Mouse (Mus musculus): ENCODE results near the gene Cyct. TPM values are rescaled to one million over a fixed set of nuclear protein-coding genes. Genes with fewer than 3 reads are reported as not detected.
A peak's percentile ranks its signal among the peaks of the same experiment; 100 is the strongest.

The Cyct gene
- polyA plus RNA-seq, 1 experiment from 2014 or later: not detected

DNA sequence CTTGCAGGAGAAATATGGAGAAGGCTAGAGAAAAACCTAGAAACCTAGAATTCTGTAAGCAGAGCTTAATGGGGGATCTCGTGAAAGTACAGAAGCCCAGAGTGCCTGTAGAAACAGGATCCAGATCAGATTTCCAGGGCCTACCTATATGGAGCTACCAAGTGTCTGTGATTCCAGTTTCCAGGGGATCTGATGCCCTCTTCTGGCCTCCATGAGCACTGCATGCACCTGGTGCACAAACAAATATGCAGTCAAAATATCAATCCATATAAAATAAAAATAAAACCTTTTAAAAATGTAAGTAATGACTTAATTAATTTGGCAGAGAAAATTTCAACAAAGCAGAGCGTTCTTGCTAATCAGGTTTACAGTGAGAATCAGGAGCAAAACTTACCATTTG is 1.9 kb upstream of the Cyct start:
- H3K4me1 ChIP-seq (ENCODE audit: control insufficient read depth, insufficient read depth, low read length): no peaks in the 10 kb centered on the region
- ATAC-seq (ENCODE audit: insufficient number of reproducible peaks, insufficient read depth, low FRiP score, low read depth): no peak
- H3K4me2 ChIP-seq (replicated peaks; ENCODE audit: low read depth, low read length): no peak overlapping the region
- no peaks in the 10 kb centered on the region for H3K27me3 ChIP-seq (ENCODE audit: control insufficient read depth, insufficient read depth, low read length)
- no peaks in the 10 kb centered on the region for H3K9me3 ChIP-seq (ENCODE audit: control insufficient read depth, low read depth, low read length)
- H3K9ac ChIP-seq (replicated peaks; ENCODE audit: low read depth, low read length): no peak overlapping the region
- no peaks in the 10 kb centered on the region for H3K36me3 ChIP-seq (ENCODE audit: control insufficient read depth, insufficient read depth, low read length)
- 45% methylated on average over 2 of the region's 2 CpGs for WGBS
- H3K4me3 ChIP-seq (ENCODE audit: low read depth, low read length): no peak overlapping the region
- no peak overlapping the region for H3K27ac ChIP-seq (ENCODE audit: low read length)

DNA sequence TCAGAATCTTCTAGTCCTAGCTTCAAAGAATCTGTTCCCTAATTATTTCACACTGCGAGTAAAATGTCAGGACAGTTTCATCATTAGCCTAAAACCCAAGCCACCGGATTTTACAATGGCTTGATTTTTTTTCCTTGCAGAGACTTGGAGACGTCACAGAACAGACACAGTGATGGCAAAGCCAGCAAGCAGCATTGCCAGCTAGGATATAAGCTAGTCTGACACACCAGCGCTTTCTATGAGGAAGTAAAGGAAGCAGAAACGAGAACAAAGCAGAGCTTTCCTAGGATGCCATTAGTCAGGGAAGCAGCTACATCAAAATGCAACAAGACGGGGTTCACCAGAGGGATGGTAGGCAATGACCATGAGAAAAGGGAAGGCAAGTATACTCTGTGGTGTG is 12.4 kb downstream of the Cyct start:
- Histone ChIP-seq H3K9ac (replicated peaks; ENCODE audit: low read depth, low read length) (no peak overlapping the region), H3K36me3 (ENCODE audit: control insufficient read depth, insufficient read depth, low read length) (no peaks in the 10 kb centered on the region), H3K4me1 (ENCODE audit: control insufficient read depth, insufficient read depth, low read length) (no peaks in the 10 kb centered on the region), H3K4me3 (ENCODE audit: low read depth, low read length) (no peak overlapping the region), H3K4me2 (replicated peaks; ENCODE audit: low read depth, low read length) (no peak overlapping the region), H3K27ac (ENCODE audit: low read length) (no peak overlapping the region), H3K27me3 (ENCODE audit: control insufficient read depth, insufficient read depth, low read length) (no peaks in the 10 kb centered on the region), H3K9me3 (ENCODE audit: control insufficient read depth, low read depth, low read length) (no peaks in the 10 kb centered on the region)
- 72% methylated on average over 6 of the region's 6 CpGs for WGBS
- no peak for ATAC-seq (ENCODE audit: insufficient number of reproducible peaks, insufficient read depth, low FRiP score, low read depth)

DNA sequence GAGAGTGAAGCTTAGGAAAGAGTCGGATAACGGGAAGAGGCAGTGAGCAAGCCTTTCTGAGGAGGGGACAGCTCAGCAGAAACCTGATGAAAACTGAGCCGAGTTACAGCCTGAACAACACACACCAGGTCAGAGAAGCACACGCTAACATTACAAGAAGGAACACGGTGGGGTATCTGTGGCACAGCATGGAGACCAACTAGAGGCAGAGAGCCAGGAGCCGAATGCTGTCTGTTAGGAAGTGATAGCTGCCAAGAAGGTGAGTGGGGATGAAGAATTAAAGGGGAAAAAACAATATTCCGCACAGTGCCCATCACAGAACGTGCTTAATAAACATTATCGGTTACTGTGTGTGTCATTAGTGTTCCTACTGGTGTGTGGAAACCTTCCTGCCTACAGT is 18.1 kb downstream of the Cyct start:
- no peak overlapping the region for H3K9ac ChIP-seq (replicated peaks; ENCODE audit: low read depth, low read length)
- 0 out of 2 replicates have a peak, but pooled peaks cover 3% of the 10 kb centered on the region for H3K4me1 ChIP-seq (ENCODE audit: control insufficient read depth, insufficient read depth, low read length)
- H3K4me3 ChIP-seq (ENCODE audit: low read depth, low read length): no peak overlapping the region
- no peaks in the 10 kb centered on the region for H3K27me3 ChIP-seq (ENCODE audit: control insufficient read depth, insufficient read depth, low read length)
- H3K27ac ChIP-seq (ENCODE audit: low read length): no peak overlapping the region
- ATAC-seq (ENCODE audit: insufficient number of reproducible peaks, insufficient read depth, low FRiP score, low read depth): no peak
- H3K36me3 ChIP-seq (ENCODE audit: control insufficient read depth, insufficient read depth, low read length): no peaks in the 10 kb centered on the region
- WGBS: 86% methylated on average over 9 of the region's 9 CpGs
- H3K9me3 ChIP-seq (ENCODE audit: control insufficient read depth, low read depth, low read length): no peaks in the 10 kb centered on the region
- H3K4me2 ChIP-seq (replicated peaks; ENCODE audit: low read depth, low read length): no peak overlapping the region

DNA sequence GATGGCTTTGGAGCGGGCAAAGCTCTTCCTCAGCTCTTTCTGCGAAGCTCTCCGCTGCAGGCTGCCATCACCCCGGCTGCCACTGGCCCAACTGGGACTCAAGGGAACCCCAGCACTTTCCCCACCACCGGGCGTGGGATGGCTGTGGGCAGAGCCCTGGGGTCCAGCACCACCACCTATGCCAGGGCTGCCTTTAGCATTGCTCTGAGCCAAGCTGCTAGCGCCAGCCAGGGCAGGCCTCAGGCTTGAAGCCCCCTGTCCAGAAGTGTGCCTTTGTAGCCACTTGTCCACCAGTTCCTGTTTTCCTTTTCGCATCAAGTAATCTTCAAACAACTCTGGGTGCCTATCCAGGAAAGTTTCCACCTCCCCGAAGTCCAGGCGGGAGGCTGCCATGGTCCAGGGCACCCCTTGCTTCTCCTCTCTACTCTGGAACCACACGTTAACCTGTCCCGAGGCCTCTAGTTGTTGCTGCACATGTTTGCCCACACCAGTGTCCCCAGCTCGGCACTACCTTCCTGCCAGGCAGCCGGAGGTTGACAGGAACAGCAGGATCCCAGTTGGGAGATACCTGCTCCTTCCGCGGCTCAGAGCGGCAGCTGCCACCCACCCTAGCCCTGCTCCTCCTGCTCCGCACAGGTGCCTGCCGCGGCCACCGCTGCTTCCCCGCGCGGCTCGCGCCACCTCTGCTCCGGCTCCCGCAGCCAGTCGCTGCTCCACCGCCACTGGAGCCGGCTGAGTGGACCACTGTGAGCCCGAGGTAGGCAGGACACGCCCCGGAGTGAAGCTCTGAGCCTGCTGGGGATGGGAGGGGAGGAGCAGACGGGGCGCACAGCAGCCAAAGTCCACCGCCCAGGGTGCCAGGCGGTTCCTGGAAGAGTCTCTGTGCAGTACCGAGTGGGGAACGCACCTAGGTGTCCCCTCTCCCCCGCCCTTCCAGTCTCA is 21.8 kb downstream of the Cyct start, which contains the start of gene Pde11a:
Gene Pde11a (minus strand): TSS at position 560 of the 942 bp plus-strand sequence.
- no peak within 1 kb of the TSS; the same call in 1 of the 2 replicates for H3K9ac ChIP-seq (replicated peaks; ENCODE audit: low read depth, low read length)
- peak; percentile 79 for ATAC-seq (ENCODE audit: insufficient number of reproducible peaks, insufficient read depth, low FRiP score, low read depth)
- no peaks in the 10 kb centered on the region for H3K27me3 ChIP-seq (ENCODE audit: control insufficient read depth, insufficient read depth, low read length)
- H3K4me2 ChIP-seq (replicated peaks; ENCODE audit: low read depth, low read length): peak within 1 kb of the TSS; percentile 89
- H3K4me3 ChIP-seq (ENCODE audit: low read depth, low read length): peak within 1 kb of the TSS; percentile 42
- no peaks in the 10 kb centered on the region for H3K36me3 ChIP-seq (ENCODE audit: control insufficient read depth, insufficient read depth, low read length)
- WGBS: 17% methylated on average over 41 of the region's 41 CpGs
- H3K4me1 ChIP-seq (ENCODE audit: control insufficient read depth, insufficient read depth, low read length): 0 out of 2 replicates have a peak, but pooled peaks cover 3% of the 10 kb centered on the region
- H3K27ac ChIP-seq (ENCODE audit: low read length): no peak within 1 kb of the TSS
- H3K9me3 ChIP-seq (ENCODE audit: control insufficient read depth, low read depth, low read length): no peaks in the 10 kb centered on the region

DNA sequence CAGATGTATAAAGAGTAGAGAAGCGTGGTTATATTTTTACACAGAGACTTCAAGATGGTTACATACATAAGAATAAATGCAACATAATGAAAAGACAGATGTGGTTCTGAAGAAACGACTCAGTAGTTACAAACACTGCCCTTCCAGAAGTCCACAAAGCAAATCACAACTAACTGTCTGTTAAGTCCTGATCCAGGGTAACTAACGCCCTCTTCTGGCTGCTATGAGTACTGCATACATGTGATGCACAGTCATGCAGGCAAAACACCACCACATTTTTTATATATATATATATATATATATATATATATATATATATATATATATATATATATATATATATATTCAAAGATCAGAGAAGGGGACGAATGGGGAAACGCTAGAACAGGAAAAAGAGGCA is 25.7 kb downstream of the Cyct start:
- 83% methylated on average over 5 of the region's 5 CpGs for WGBS
- H3K9me3 ChIP-seq (ENCODE audit: control insufficient read depth, low read depth, low read length): no peaks in the 10 kb centered on the region
- ATAC-seq (ENCODE audit: insufficient number of reproducible peaks, insufficient read depth, low FRiP score, low read depth): no peak
- no peak overlapping the region for H3K9ac ChIP-seq (replicated peaks; ENCODE audit: low read depth, low read length)
- H3K4me1 ChIP-seq (ENCODE audit: control insufficient read depth, insufficient read depth, low read length): 0 out of 2 replicates have a peak, but pooled peaks cover 3% of the 10 kb centered on the region
- no peak overlapping the region for H3K4me2 ChIP-seq (replicated peaks; ENCODE audit: low read depth, low read length)
- no peaks in the 10 kb centered on the region for H3K27me3 ChIP-seq (ENCODE audit: control insufficient read depth, insufficient read depth, low read length)
- no peak overlapping the region for H3K27ac ChIP-seq (ENCODE audit: low read length)
- no peak overlapping the region for H3K4me3 ChIP-seq (ENCODE audit: low read depth, low read length)
- no peaks in the 10 kb centered on the region for H3K36me3 ChIP-seq (ENCODE audit: control insufficient read depth, insufficient read depth, low read length)

DNA sequence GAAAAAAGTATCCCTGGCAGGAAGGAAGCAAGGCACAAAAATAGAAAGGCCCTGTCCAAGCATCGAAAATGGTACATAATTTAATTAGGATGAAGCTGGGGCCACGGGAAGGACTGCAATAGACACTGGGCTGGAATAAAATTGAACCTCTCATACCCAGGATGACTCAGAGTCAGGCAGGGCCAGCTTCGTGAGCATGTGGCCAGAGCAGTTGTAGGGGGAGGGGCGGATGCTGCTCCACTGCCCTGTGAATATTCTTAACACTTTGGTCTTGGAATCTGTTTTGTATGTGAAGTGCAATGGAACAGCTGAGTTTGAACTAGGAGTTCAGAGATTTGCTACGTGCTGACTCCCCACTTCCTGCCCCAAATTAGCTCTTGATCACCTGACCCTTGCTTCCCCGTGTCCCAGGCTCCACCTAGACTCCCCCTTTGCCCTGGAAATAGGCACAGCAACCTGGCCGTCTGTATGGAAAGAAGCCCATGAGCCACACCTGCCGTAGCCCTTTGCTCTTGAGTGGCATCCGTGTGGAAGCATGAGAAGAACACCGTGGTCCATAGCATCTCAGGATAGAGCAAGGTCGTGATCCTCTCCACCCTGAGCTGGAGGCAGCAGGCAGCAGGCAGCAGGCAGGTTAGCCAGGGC is 28.0 kb downstream of the Cyct start:
- H3K27ac ChIP-seq (ENCODE audit: low read length): no peak overlapping the region
- no peaks in the 10 kb centered on the region for H3K27me3 ChIP-seq (ENCODE audit: control insufficient read depth, insufficient read depth, low read length)
- H3K9ac ChIP-seq (replicated peaks; ENCODE audit: low read depth, low read length): no peak overlapping the region
- no peak overlapping the region for H3K4me3 ChIP-seq (ENCODE audit: low read depth, low read length)
- H3K9me3 ChIP-seq (ENCODE audit: control insufficient read depth, low read depth, low read length): no peaks in the 10 kb centered on the region
- H3K4me2 ChIP-seq (replicated peaks; ENCODE audit: low read depth, low read length): no peak overlapping the region
- whole genome bisulfite sequencing: 65% methylated on average over 11 of the region's 11 CpGs
- no peaks in the 10 kb centered on the region for H3K4me1 ChIP-seq (ENCODE audit: control insufficient read depth, insufficient read depth, low read length)
- H3K36me3 ChIP-seq (ENCODE audit: control insufficient read depth, insufficient read depth, low read length): no peaks in the 10 kb centered on the region
- no peak for ATAC-seq (ENCODE audit: insufficient number of reproducible peaks, insufficient read depth, low FRiP score, low read depth)

DNA sequence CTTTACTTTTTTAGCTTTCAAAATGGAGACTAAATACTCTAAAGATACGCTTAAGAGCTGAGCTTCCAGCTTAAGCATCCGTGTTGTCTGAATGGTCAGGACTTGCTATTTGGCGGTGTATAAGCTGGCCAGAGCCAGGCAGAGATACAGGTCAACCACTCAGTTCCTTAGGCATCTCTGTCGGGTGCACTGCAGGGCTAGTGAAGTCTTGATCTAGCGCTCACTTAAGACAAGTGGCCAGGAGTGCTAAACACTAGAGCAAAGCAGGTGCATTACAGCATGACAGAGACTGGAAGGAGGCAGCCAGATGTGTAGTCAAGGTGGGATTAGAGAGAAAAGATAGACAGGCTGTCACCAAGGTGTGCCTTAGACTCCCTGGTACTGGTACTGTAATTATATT is 30.2 kb downstream of the Cyct start:
- no peaks in the 10 kb centered on the region for H3K27me3 ChIP-seq (ENCODE audit: control insufficient read depth, insufficient read depth, low read length)
- no peak for ATAC-seq (ENCODE audit: insufficient number of reproducible peaks, insufficient read depth, low FRiP score, low read depth)
- no peaks in the 10 kb centered on the region for H3K4me1 ChIP-seq (ENCODE audit: control insufficient read depth, insufficient read depth, low read length)
- no peak overlapping the region for H3K4me2 ChIP-seq (replicated peaks; ENCODE audit: low read depth, low read length)
- WGBS: 83% methylated on average over 5 of the region's 5 CpGs
- H3K36me3 ChIP-seq (ENCODE audit: control insufficient read depth, insufficient read depth, low read length): no peaks in the 10 kb centered on the region
- no peak overlapping the region for H3K27ac ChIP-seq (ENCODE audit: low read length)
- no peak overlapping the region for H3K4me3 ChIP-seq (ENCODE audit: low read depth, low read length)
- H3K9ac ChIP-seq (replicated peaks; ENCODE audit: low read depth, low read length): no peak overlapping the region
- H3K9me3 ChIP-seq (ENCODE audit: control insufficient read depth, low read depth, low read length): no peaks in the 10 kb centered on the region

DNA sequence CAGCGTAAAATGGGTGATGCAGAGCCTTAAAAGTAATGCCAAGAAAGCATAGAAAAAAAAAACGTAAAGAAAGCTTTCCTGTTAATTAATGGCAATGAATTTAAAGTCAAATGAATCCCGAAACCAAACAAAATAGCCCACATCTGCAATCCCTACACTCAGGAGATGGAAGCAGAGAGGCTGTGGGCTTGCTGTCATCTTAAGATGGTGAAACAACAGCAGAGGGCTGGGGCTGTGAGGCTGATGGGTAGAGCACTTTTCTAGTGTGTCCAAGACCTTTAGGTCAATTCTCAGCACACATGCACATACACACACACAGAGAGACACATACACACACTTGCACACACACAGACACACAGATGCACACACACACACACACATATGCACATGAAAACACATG is 34.1 kb downstream of the Cyct start:
- ATAC-seq (ENCODE audit: insufficient number of reproducible peaks, insufficient read depth, low FRiP score, low read depth): no peak
- 83% methylated on average over 3 of the region's 3 CpGs for WGBS
- no peak overlapping the region for H3K9ac ChIP-seq (replicated peaks; ENCODE audit: low read depth, low read length)
- no peaks in the 10 kb centered on the region for H3K27me3 ChIP-seq (ENCODE audit: control insufficient read depth, insufficient read depth, low read length)
- H3K9me3 ChIP-seq (ENCODE audit: control insufficient read depth, low read depth, low read length): no peaks in the 10 kb centered on the region
- no peak overlapping the region for H3K4me2 ChIP-seq (replicated peaks; ENCODE audit: low read depth, low read length)
- H3K27ac ChIP-seq (ENCODE audit: low read length): no peak overlapping the region
- no peaks in the 10 kb centered on the region for H3K36me3 ChIP-seq (ENCODE audit: control insufficient read depth, insufficient read depth, low read length)
- no peak overlapping the region for H3K4me3 ChIP-seq (ENCODE audit: low read depth, low read length)
- H3K4me1 ChIP-seq (ENCODE audit: control insufficient read depth, insufficient read depth, low read length): no peaks in the 10 kb centered on the region
